Mouse (Mus musculus) forebrain, embryonic 11.5 days (tissue): Measurements from ENCODE around the gene Ppa2. TPM values are rescaled to one million over a fixed set of nuclear protein-coding genes. Genes with fewer than 3 reads are reported as not detected.

Experiments used
- ATAC-seq: fragments of 200-750 bp; cut with Nextera tagmentation; replicated peaks from 2 replicates; pipeline ENCODE4 v1.8.0; 2017; ENCODE audit warnings: moderate TSS enrichment; ENCODE audit not compliant: low FRiP score
- DNase-seq: peaks from one replicate; pipeline ENCODE4 v3.0.0-alpha.2; 2017; ENCODE audit warnings: low spot score
- H3K27ac ChIP-seq: fragments of 300-500 bp; sonication (generic); 2 replicates; pipeline ENCODE4 v1.5.1; 2014; ENCODE audit warnings: low read depth, low read length
- H3K27me3 ChIP-seq: fragments of 300-500 bp; sonication (generic); 2 replicates; pipeline ENCODE4 v1.6.1; 2014; ENCODE audit warnings: mild to moderate bottlenecking, low read length, mixed read lengths; ENCODE audit not compliant: control insufficient read depth, insufficient read depth
- H3K36me3 ChIP-seq: fragments of 300-500 bp; sonication (generic); 2 replicates; pipeline ENCODE4 v1.6.1; 2014; ENCODE audit warnings: mild to moderate bottlenecking, low read length, moderate library complexity, mixed read lengths; ENCODE audit not compliant: control insufficient read depth, insufficient read depth
- H3K4me1 ChIP-seq: fragments of 300-500 bp; sonication (generic); replicated peaks from 2 replicates; pipeline ENCODE4 v1.6.1; 2014; ENCODE audit warnings: low read length, mixed read lengths; ENCODE audit not compliant: control insufficient read depth, insufficient read depth
- H3K4me2 ChIP-seq: fragments of 300-500 bp; sonication (generic); 2 replicates; pipeline ENCODE4 v1.6.1; 2014; ENCODE audit warnings: low read depth, mild to moderate bottlenecking, low read length, moderate library complexity, mixed read lengths; ENCODE audit not compliant: severe bottlenecking
- H3K4me3 ChIP-seq: fragments of 300-500 bp; sonication (generic); 2 replicates; pipeline ENCODE4 v1.5.1; 2014; ENCODE audit warnings: low read depth, low read length
- H3K9ac ChIP-seq: fragments of 300-500 bp; sonication (generic); 2 replicates; pipeline ENCODE4 v1.6.1; 2014; ENCODE audit warnings: low read length
- H3K9me3 ChIP-seq: fragments of 300-500 bp; sonication (generic); 2 replicates; pipeline ENCODE4 v1.6.1; 2016; ENCODE audit warnings: low read length, mixed read lengths; ENCODE audit not compliant: control insufficient read depth
- WGBS: fragments of 180-500 bp; shearing (Covaris S2); extraction: QIAGEN DNeasy Blood & Tissue Kit; methylation state at CpG from one replicate; pipeline ENCODE4 v1.1.7; 2014; 5-methylcytosine and 5-hydroxymethylcytosine counted together
- polyA plus RNA-seq: library from polyadenylated mRNA; unstranded; fragments of >200 nt; fragmentation: Nextera tagmentation; extraction: Ambion mirVana; gene quantifications from 2 replicates; pipeline ENCODE4 v1.2.1, GENCODE M21; 2014

Gene Ppa2
- polyA plus RNA-seq, 1 experiment from 2014 or later, result 75.1 TPM

DNA sequence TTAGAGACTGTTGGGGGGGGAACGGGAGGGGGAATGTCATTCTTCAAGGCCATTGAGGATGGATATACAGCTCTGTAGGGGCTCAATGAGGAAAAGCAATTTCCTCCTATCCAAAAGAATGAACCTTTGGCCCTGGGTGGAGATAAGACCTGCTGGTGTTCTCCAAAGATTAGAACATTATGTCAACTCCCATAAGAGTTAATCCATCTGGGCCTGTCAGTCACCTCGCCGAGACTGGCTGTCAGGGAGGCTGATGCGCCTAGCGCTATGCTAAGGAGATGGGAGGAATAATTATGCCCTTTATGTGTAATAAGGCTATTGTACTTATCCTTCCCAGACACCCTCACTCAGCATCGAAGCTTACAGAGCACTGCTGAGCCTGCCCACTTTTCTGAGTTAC lies 2.9 kb downstream of the Ppa2 start:
- Histone ChIP-seq H3K9me3 (no peaks in the 10 kb centered on the region), H3K27me3 (no peaks in the 10 kb centered on the region), H3K4me3 (no peak overlapping the region), H3K27ac (no peak overlapping the region), H3K9ac (no peak overlapping the region), H3K4me2 (no peak overlapping the region), H3K36me3 (no peaks in the 10 kb centered on the region), H3K4me1 (no peaks in the 10 kb centered on the region)
- ATAC-seq, result no peak
- DNase-seq, result no peak
- WGBS, result 77% methylated on average over 6 of the region's 6 CpGs

- Histone ChIP-seq H3K4me1 (no peaks in the 10 kb centered on the region), H3K4me3 (no peak overlapping the region), H3K27me3 (no peaks in the 10 kb centered on the region), H3K4me2 (no peak overlapping the region), H3K27ac (no peak overlapping the region), H3K36me3 (no peaks in the 10 kb centered on the region), H3K9ac (no peak overlapping the region), H3K9me3 (no peaks in the 10 kb centered on the region)
- ATAC-seq, result no peak
- WGBS, result 92% methylated on average over 3 of the region's 3 CpGs
- DNase-seq, result peak; percentile 34
These were observed 3.7 kb downstream of the Ppa2 start for GRCm38 (mm10) chr3:133313491-133314199.

GRCm38 (mm10) chr3:133314475-133314874 lies 4.6 kb downstream of the Ppa2 start:
- ATAC-seq, result no peak
- Histone ChIP-seq H3K27ac (no peak overlapping the region), H3K27me3 (no peaks in the 10 kb centered on the region), H3K4me1 (no peaks in the 10 kb centered on the region), H3K9me3 (no peaks in the 10 kb centered on the region), H3K4me2 (no peak overlapping the region), H3K36me3 (no peaks in the 10 kb centered on the region), H3K4me3 (no peak overlapping the region), H3K9ac (no peak overlapping the region)
- DNase-seq, result peak; percentile 79
- 41% methylated on average over 6 of the region's 6 CpGs for WGBS

DNA sequence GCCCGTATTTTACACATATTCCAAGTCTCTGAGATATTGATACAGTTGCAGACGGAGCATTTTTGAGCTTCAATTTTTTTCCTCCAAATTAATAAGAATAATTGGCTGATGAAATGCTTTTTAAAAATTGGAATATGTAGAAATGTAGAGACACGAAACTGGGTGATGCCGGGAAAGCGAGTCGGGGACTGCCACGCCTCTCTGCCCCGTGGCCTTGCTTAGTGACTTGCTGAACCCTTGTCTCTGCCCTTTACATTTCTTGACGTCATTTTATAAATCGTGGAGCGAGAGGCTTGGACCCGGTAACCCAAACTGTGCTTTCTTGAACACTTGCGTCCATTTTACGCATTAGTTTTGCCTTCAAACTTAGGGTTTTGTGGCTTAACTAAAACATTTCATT lies 5.1 kb downstream of the Ppa2 start:
- Histone ChIP-seq H3K9me3 (no peaks in the 10 kb centered on the region), H3K4me1 (no peaks in the 10 kb centered on the region)
- 96% methylated on average over 14 of the region's 14 CpGs for WGBS

GRCm38 (mm10) chr3:133315647-133316046 lies 5.7 kb downstream of the Ppa2 start:
- no peak overlapping the region for H3K4me3 ChIP-seq
- no peaks in the 10 kb centered on the region for H3K9me3 ChIP-seq
- no peak for ATAC-seq
- 93% methylated on average over 8 of the region's 8 CpGs for WGBS
- no peak overlapping the region for H3K9ac ChIP-seq
- H3K27ac ChIP-seq, result no peak overlapping the region
- H3K4me2 ChIP-seq, result no peak overlapping the region
- no peaks in the 10 kb centered on the region for H3K27me3 ChIP-seq
- no peaks in the 10 kb centered on the region for H3K36me3 ChIP-seq
- peak; percentile 46 for DNase-seq
- H3K4me1 ChIP-seq, result no peaks in the 10 kb centered on the region

More for the DNA sequence above, 5.1 kb downstream of the Ppa2 start:
- no peaks in the 10 kb centered on the region for H3K36me3 ChIP-seq
- H3K27me3 ChIP-seq, result no peaks in the 10 kb centered on the region
- no peak overlapping the region for H3K4me2 ChIP-seq
- H3K4me3 ChIP-seq, result no peak overlapping the region
- ATAC-seq (no peak), DNase-seq (peak; percentile 4)
- H3K27ac ChIP-seq, result no peak overlapping the region
- H3K9ac ChIP-seq, result no peak overlapping the region

- Histone ChIP-seq H3K4me3 (no peak overlapping the region), H3K27ac (no peak overlapping the region), H3K9me3 (no peaks in the 10 kb centered on the region), H3K4me2 (no peak overlapping the region), H3K9ac (no peak overlapping the region), H3K27me3 (no peaks in the 10 kb centered on the region), H3K36me3 (no peaks in the 10 kb centered on the region), H3K4me1 (no peaks in the 10 kb centered on the region)
- no peak for ATAC-seq
- WGBS, result 90% methylated on average over 4 of the region's 4 CpGs
- peak; percentile 4 for DNase-seq
These were observed 7.9 kb downstream of the Ppa2 start for GRCm38 (mm10) chr3:133317845-133318244.

- Histone ChIP-seq H3K27ac (no peak overlapping the region), H3K36me3 (no peaks in the 10 kb centered on the region), H3K9ac (no peak overlapping the region), H3K4me1 (no peaks in the 10 kb centered on the region), H3K4me3 (no peak overlapping the region), H3K27me3 (no peaks in the 10 kb centered on the region), H3K4me2 (no peak overlapping the region), H3K9me3 (no peaks in the 10 kb centered on the region)
- ATAC-seq (no peak), DNase-seq (peak; percentile 19)
- 90% methylated on average over 15 of the region's 15 CpGs for WGBS
These were observed 8.7 kb downstream of the Ppa2 start for GRCm38 (mm10) chr3:133318596-133318995.

DNA sequence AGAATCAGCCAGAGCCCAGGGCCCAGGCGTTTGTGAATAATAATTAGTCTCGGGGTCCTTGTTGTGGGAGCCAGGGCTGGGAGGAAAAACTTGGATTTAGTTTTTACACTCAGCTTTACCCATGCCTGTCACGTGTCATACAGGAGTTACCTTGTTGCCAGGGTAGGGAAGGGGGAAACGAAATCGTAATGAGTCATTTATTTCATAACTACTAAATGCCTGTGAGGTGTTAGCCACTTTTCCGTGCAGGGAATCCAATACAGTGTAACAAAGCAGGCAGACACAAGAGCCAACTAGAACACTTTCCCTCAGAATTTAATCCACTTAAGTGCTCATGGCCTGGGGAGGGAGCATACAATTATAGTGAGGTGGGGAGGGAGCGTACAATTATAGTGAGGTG lies 9.9 kb downstream of the Ppa2 start:
- no peak overlapping the region for H3K27ac ChIP-seq
- H3K27me3 ChIP-seq, result no peaks in the 10 kb centered on the region
- DNase-seq (peak; percentile 10), ATAC-seq (no peak)
- no peak overlapping the region for H3K4me2 ChIP-seq
- H3K36me3 ChIP-seq, result no peaks in the 10 kb centered on the region
- no peaks in the 10 kb centered on the region for H3K9me3 ChIP-seq
- H3K9ac ChIP-seq, result no peak overlapping the region
- H3K4me3 ChIP-seq, result no peak overlapping the region
- no peaks in the 10 kb centered on the region for H3K4me1 ChIP-seq
- WGBS, result 81% methylated on average over 7 of the region's 7 CpGs

DNA sequence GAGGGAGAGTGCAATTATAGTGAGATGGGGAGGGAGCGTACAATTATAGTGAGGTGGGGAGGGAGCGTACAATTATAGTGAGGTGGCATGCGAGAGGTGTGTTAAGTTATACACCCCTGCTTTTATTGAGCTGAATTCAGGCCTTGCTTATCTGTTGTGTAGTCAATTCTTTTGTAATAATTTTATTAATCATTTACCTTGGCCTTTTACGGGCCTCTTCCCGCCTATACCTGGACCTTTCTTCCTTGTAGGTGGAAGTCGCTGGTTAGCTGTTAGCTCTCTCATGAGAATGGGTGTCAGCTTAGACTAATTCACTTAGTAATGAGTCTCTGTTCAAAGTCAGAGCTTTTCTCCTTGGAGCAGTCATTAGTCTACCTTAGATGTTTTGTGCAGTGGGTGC lies 10.4 kb downstream of the Ppa2 start:
- Histone ChIP-seq H3K36me3 (no peaks in the 10 kb centered on the region), H3K4me3 (no peak overlapping the region), H3K9me3 (no peaks in the 10 kb centered on the region), H3K9ac (no peak overlapping the region), H3K4me1 (no peaks in the 10 kb centered on the region), H3K27ac (no peak overlapping the region), H3K27me3 (no peaks in the 10 kb centered on the region), H3K4me2 (no peak overlapping the region)
- ATAC-seq, result no peak
- DNase-seq, result peak; percentile 13
- WGBS, result 93% methylated on average over 6 of the region's 6 CpGs
